20 mouse cellular contexts compared by ENCODE assay signal in the genomic region with DNA sequence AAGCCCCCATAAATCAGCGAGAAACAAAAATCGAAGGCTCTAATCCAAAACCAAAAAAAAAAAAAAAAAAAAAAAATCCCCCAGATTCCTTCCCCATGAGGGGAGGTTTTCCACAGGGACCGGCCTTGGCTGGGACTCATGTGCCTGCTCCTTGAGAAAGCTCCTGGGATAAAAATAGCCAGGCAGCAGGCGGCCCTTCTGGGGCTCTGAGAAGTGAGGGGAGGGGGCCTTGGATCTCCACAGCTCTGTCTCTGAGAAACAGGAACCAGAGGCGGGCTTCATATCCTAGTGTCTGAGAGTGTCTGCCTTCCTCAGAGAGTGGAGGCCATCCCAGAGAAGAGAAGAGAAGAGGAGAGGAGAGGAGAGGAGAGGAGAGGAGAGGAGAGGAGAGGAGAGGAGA. TPM values are rescaled to one million over a fixed set of nuclear protein-coding genes. Genes with fewer than 3 reads are reported as not detected.
A peak's percentile ranks its signal among the peaks of the same experiment; 100 is the strongest.
DNase-seq lines count a peak whose midpoint lies in the region; ATAC-seq and TF ChIP-seq lines count a peak whose summit lies in the region.
"Had no signal": no experiment of that assay in that cellular context is flagged by ENCODE, and none has a peak within 500 bp of the region (broad histone marks: within the 10 kb centered on the region; RNA-seq: fewer than 3 reads in every experiment).

No protein-coding gene starts in this region.

- no peaks in the 10 kb centered on the region for H3K9me3 ChIP-seq in forebrain, postnatal 0 days (ENCODE audit: low read length)
- H3K9me3 ChIP-seq in forebrain, embryonic 11.5 days (ENCODE audit: control insufficient read depth, low read length) = no peaks in the 10 kb centered on the region
- no peaks in the 10 kb centered on the region for H3K9me3 ChIP-seq in ES-E14 (ENCODE audit: control insufficient read depth, insufficient read depth, low read depth, low read length)
- no peaks in the 10 kb centered on the region for H3K9me3 ChIP-seq in intestine, embryonic 15.5 days
- H3K9me3 ChIP-seq in hindbrain, embryonic 12.5 days (replicated peaks) = no peaks in the 10 kb centered on the region

- H3K36me3 ChIP-seq in forebrain, postnatal 0 days (ENCODE audit: insufficient read depth) = no peaks in the 10 kb centered on the region
- no peaks in the 10 kb centered on the region for H3K36me3 ChIP-seq in forebrain, embryonic 11.5 days (ENCODE audit: control insufficient read depth, insufficient read depth, low read length)
- H3K36me3 ChIP-seq in ES-E14 (ENCODE audit: control insufficient read depth, insufficient read depth, low read length, poor library complexity, severe bottlenecking) = no peaks in the 10 kb centered on the region
- H3K36me3 ChIP-seq in intestine, embryonic 15.5 days = no peaks in the 10 kb centered on the region
- H3K36me3 ChIP-seq in hindbrain, embryonic 12.5 days = no peaks in the 10 kb centered on the region

- intact Hi-C loops in left cerebral cortex, postnatal 10 days (cut with DNase I) = no loop called here
- intact Hi-C loops in left cerebral cortex, postnatal 25 days (cut with DNase I) = no loop called here

- no peak for TF ChIP-seq CTCF in forebrain, postnatal 0 days (IDR thresholded peaks at IDR 0.05; ENCODE audit: low read depth)

- no peak overlapping the region for H3K4me2 ChIP-seq in forebrain, postnatal 0 days (ENCODE audit: low read depth)
- no peak overlapping the region for H3K4me2 ChIP-seq in forebrain, embryonic 11.5 days (ENCODE audit: low read depth, low read length, severe bottlenecking)
- no peak overlapping the region for H3K4me2 ChIP-seq in intestine, embryonic 15.5 days (replicated peaks)
- no peak overlapping the region for H3K4me2 ChIP-seq in hindbrain, embryonic 12.5 days (replicated peaks)

- peak overlapping the region; percentile 45; the same call in 1 of the 2 replicates for H3K27ac ChIP-seq in forebrain, postnatal 0 days (ENCODE audit: low read depth, low read length)
- H3K27ac ChIP-seq in forebrain, embryonic 11.5 days (ENCODE audit: low read depth, low read length) = no peak overlapping the region
- no peak overlapping the region for H3K27ac ChIP-seq in ES-E14 (ENCODE audit: insufficient read depth, low read depth, low read length, poor library complexity, severe bottlenecking)
- H3K27ac ChIP-seq in intestine, embryonic 15.5 days = no peak overlapping the region
- no peak overlapping the region for H3K27ac ChIP-seq in hindbrain, embryonic 12.5 days
- H3K27ac ChIP-seq: liver, embryonic 14.5 days had no signal

- ATAC-seq in forebrain, postnatal 0 days = peak; percentile 80
- ATAC-seq in forebrain, embryonic 11.5 days (replicated peaks; ENCODE audit: low FRiP score) = no peak
- ATAC-seq in intestine, embryonic 15.5 days = peak; percentile 61
- ATAC-seq in hindbrain, embryonic 12.5 days (ENCODE audit: low FRiP score) = no peak
- ATAC-seq: Patski had no signal

- in situ Hi-C loops in ES-E14 (cut with MboI; ENCODE audit: low sequenced_read_pairs in 2 of 2, unreplicated experiment in 2 of 2) = no loop called here

- H3K9ac ChIP-seq in forebrain, postnatal 0 days = no peak overlapping the region
- H3K9ac ChIP-seq in forebrain, embryonic 11.5 days (ENCODE audit: low read length) = no peak overlapping the region
- no peak overlapping the region for H3K9ac ChIP-seq in ES-E14 (ENCODE audit: insufficient read depth, low read depth, low read length, poor library complexity, severe bottlenecking)
- H3K9ac ChIP-seq in intestine, embryonic 15.5 days = no peak overlapping the region
- no peak overlapping the region for H3K9ac ChIP-seq in hindbrain, embryonic 12.5 days
- H3K9ac ChIP-seq: liver, embryonic 14.5 days had no signal

- 0 out of 2 replicates have a peak, but pooled peaks cover 5% of the 10 kb centered on the region for H3K4me1 ChIP-seq in forebrain, postnatal 0 days (ENCODE audit: insufficient read depth)
- peaks cover 7% of the 10 kb centered on the region; the same call in 1 of the 2 replicates for H3K4me1 ChIP-seq in forebrain, embryonic 11.5 days (replicated peaks; ENCODE audit: control insufficient read depth, insufficient read depth, low read length)
- H3K4me1 ChIP-seq in ES-E14 (ENCODE audit: control insufficient read depth in 2 of 2, insufficient read depth in 2 of 2, low read length in 2 of 2, poor library complexity in 1 of 2) = peaks cover 0 to 9% of the 10 kb centered on the region in 2 experiments; a peak in 2 of 4 replicates
- H3K4me1 ChIP-seq in intestine, embryonic 15.5 days (replicated peaks) = peaks cover 10% of the 10 kb centered on the region; the same call in 1 of the 2 replicates
- peaks cover 16% of the 10 kb centered on the region for H3K4me1 ChIP-seq in hindbrain, embryonic 12.5 days

- 54% methylated on average over 5 of the region's 5 CpGs for WGBS in forebrain, postnatal 0 days
- 71% methylated on average over 5 of the region's 5 CpGs for WGBS in forebrain, embryonic 11.5 days
- 40% methylated on average over 5 of the region's 5 CpGs for WGBS in intestine, embryonic 15.5 days
- WGBS in hindbrain, embryonic 12.5 days = 75% methylated on average over 5 of the region's 5 CpGs

- no peak overlapping the region for H3K4me3 ChIP-seq in forebrain, postnatal 0 days (ENCODE audit: low read depth, low read length)
- H3K4me3 ChIP-seq in forebrain, embryonic 11.5 days (ENCODE audit: low read depth, low read length) = no peak overlapping the region
- H3K4me3 ChIP-seq in ES-E14 (ENCODE audit: insufficient read depth in 1 of 2, low read depth in 1 of 2, low read length in 2 of 2, poor library complexity in 1 of 2, severe bottlenecking in 1 of 2) = no peak overlapping the region
- no peak overlapping the region for H3K4me3 ChIP-seq in intestine, embryonic 15.5 days (replicated peaks)
- H3K4me3 ChIP-seq in hindbrain, embryonic 12.5 days = no peak overlapping the region

- no peaks in the 10 kb centered on the region for H3K27me3 ChIP-seq in forebrain, postnatal 0 days (ENCODE audit: insufficient read depth, low read length)
- no peaks in the 10 kb centered on the region for H3K27me3 ChIP-seq in forebrain, embryonic 11.5 days (ENCODE audit: control insufficient read depth, insufficient read depth, low read length)
- H3K27me3 ChIP-seq in intestine, embryonic 15.5 days (replicated peaks) = no peaks in the 10 kb centered on the region
- no peaks in the 10 kb centered on the region for H3K27me3 ChIP-seq in hindbrain, embryonic 12.5 days
- H3K27me3 ChIP-seq: Patski had no signal

- peak; percentile 66 for DNase-seq in forebrain, postnatal 0 days
- DNase-seq in forebrain, embryonic 11.5 days (ENCODE audit: low spot score) = no peak
- peak; percentile 61 to 72 for DNase-seq in left cerebral cortex, postnatal 10 days (ENCODE audit: extremely low spot score in 1 of 2, low spot score in 2 of 2)
- DNase-seq in left cerebral cortex, postnatal 25 days (ENCODE audit: low spot score in 2 of 2) = no peak
- DNase-seq in ES-E14 (ENCODE audit: low read depth, low spot score) = no peak
- DNase-seq in ovary, adult 18-20 months (ENCODE audit: low spot score) = no peak
- DNase-seq: adrenal gland, postnatal 36 days; cerebellum, postnatal 36 days; kidney, adult 18-20 months; kidney, postnatal 36 days; midbrain, embryonic 14.5 days; thymus, postnatal 14 days had no signal

TF ChIP-seq in ES-E14, 5 proteins besides CTCF, POLR2A, EP300 and RAD21:
- TF ChIP-seq ZNF384 (IDR thresholded peaks at IDR 0.05; ENCODE audit: low read depth, low read length) (0 out of 2 replicates have a peak, but pooled peaks have one; percentile 11), HCFC1 (IDR thresholded peaks at IDR 0.05; ENCODE audit: borderline replicate concordance, insufficient read depth, low read length) (no peak)

RNA-seq across cellular contexts. Expression of gene Accsl, which starts 8.0 kb away (rescaled TPM):
- total RNA-seq in forebrain, postnatal 0 days (2014; rRNA removed) = 0.08 and 1.2 TPM in 2 replicates
- polyA plus RNA-seq in forebrain, postnatal 0 days (2015; fragmentation: Nextera tagmentation; extraction: Ambion mirVana) = 0.22 and 0.38 TPM in 2 replicates
- polyA plus RNA-seq in forebrain, embryonic 11.5 days (2014; fragmentation: Nextera tagmentation; extraction: Ambion mirVana) = 0.09 TPM in 1 of 2 replicates, not detected in the other
- total RNA-seq in left cerebral cortex, postnatal 10 days (2021) = under 1 TPM; 0.30 to 0.51 TPM
- not detected for total RNA-seq in left cerebral cortex, postnatal 25 days (2021)
- total RNA-seq in ES-E14 (2012; rRNA removed) = 21.4 and 37.1 TPM in 2 replicates
- not detected in 2 replicates for polyA plus RNA-seq in intestine, embryonic 15.5 days (2015; fragmentation: Nextera tagmentation; extraction: Ambion mirVana)
- polyA plus RNA-seq in hindbrain, embryonic 12.5 days (2016; fragmentation: Nextera tagmentation; extraction: Ambion mirVana) = 0.09 and 0.51 TPM in 2 replicates
- total RNA-seq: granulocyte monocyte progenitor cell, adult 5-6 weeks; megakaryocyte progenitor cell, adult 5-6 weeks had no signal
- polyA plus RNA-seq: embryonic facial prominence, embryonic 11.5 days; limb, embryonic 11.5 days; Patski had no signal

RNA-seq across cellular contexts. Expression of gene Accs, which starts 27.3 kb away (rescaled TPM):
- total RNA-seq in forebrain, postnatal 0 days (2014; rRNA removed) = 14.2 and 15.2 TPM in 2 replicates
- polyA plus RNA-seq in forebrain, postnatal 0 days (2015; fragmentation: Nextera tagmentation; extraction: Ambion mirVana) = 3.8 and 5.1 TPM in 2 replicates
- polyA plus RNA-seq in forebrain, embryonic 11.5 days (2014; fragmentation: Nextera tagmentation; extraction: Ambion mirVana) = 7.7 and 11.1 TPM in 2 replicates
- total RNA-seq in left cerebral cortex, postnatal 10 days (2021) = 1 to 10 TPM; 5.0 to 5.3 TPM
- total RNA-seq in left cerebral cortex, postnatal 25 days (2021) = 1 to 10 TPM; 2.4 to 3.6 TPM
- total RNA-seq in ES-E14 (2012; rRNA removed) = 5.0 and 5.5 TPM in 2 replicates
- polyA plus RNA-seq in intestine, embryonic 15.5 days (2015; fragmentation: Nextera tagmentation; extraction: Ambion mirVana) = 5.4 and 6.8 TPM in 2 replicates
- polyA plus RNA-seq in hindbrain, embryonic 12.5 days (2016; fragmentation: Nextera tagmentation; extraction: Ambion mirVana) = 7.4 and 8.1 TPM in 2 replicates

RNA-seq across cellular contexts. Expression of gene Ext2, which starts 54.6 kb away (rescaled TPM):
- total RNA-seq in forebrain, postnatal 0 days (2014; rRNA removed) = 31.4 and 37.7 TPM in 2 replicates
- 67.8 and 68.6 TPM in 2 replicates for polyA plus RNA-seq in forebrain, postnatal 0 days (2015; fragmentation: Nextera tagmentation; extraction: Ambion mirVana)
- polyA plus RNA-seq in forebrain, embryonic 11.5 days (2014; fragmentation: Nextera tagmentation; extraction: Ambion mirVana) = 78.3 and 78.6 TPM in 2 replicates
- 10 to 100 TPM; 55.5 to 58.1 TPM for total RNA-seq in left cerebral cortex, postnatal 10 days (2021)
- total RNA-seq in left cerebral cortex, postnatal 25 days (2021) = 10 to 100 TPM; 51.2 to 53.0 TPM
- 49.9 and 67.4 TPM in 2 replicates for total RNA-seq in ES-E14 (2012; rRNA removed)
- polyA plus RNA-seq in intestine, embryonic 15.5 days (2015; fragmentation: Nextera tagmentation; extraction: Ambion mirVana) = 92.9 and 93.6 TPM in 2 replicates
- polyA plus RNA-seq in hindbrain, embryonic 12.5 days (2016; fragmentation: Nextera tagmentation; extraction: Ambion mirVana) = 84.7 and 86.7 TPM in 2 replicates

Comparison
In these comparisons a context has a peak if more than half of its experiments do, and no peak if none do; other contexts are left out.
1. ATAC-seq: peak in forebrain, postnatal 0 days (single experiment) and intestine, embryonic 15.5 days (single experiment); none in forebrain, embryonic 11.5 days (single experiment) and hindbrain, embryonic 12.5 days (single experiment).
2. DNase-seq: peak in forebrain, postnatal 0 days (single experiment) and left cerebral cortex, postnatal 10 days (2 of 2); none in forebrain, embryonic 11.5 days (single experiment), left cerebral cortex, postnatal 25 days (0 of 2), ES-E14 (single experiment) and ovary, adult 18-20 months (single experiment).
3. RNA of gene Accsl, which starts 8.0 kb away (total RNA-seq): 21.4 to 37.1 TPM in ES-E14; 0.08 to 1.2 TPM in forebrain, postnatal 0 days, not detected in left cerebral cortex, postnatal 25 days and 0.30 to 0.51 TPM in left cerebral cortex, postnatal 10 days; every median in the first group is over 10 times any median in the second.